Mouse (Mus musculus) forelimb bud, embryonic 11.5 days (tissue): ENCODE data around the gene Kmt5b.

ENCODE experiments used
- DNase-seq: peaks from one replicate; pipeline ENCODE4 v3.0.0-alpha.2; 2012; ENCODE audit warnings: low read depth, low spot score

Kmt5b gene

DNA sequence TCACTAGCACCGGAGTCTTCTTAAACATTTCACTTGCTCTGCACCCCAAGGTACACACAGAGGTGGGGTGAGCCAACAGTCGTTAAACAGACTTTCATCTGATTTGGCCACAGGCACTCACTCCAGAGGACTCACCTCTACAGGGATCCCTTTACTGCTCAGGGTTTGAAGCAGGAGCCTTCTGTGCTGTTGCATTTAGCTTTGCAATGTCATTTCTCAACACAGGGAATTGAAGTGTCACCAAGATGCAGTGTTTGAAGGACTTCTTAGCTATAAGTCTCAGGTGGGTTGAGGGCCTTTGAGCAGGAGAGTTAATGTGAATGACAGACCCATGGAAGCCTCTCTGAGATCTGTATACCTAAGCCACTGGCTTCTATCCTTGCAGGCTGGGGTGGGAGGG lies 76.4 kb downstream of the Kmt5b start:
- DNase-seq: no peak

DNA sequence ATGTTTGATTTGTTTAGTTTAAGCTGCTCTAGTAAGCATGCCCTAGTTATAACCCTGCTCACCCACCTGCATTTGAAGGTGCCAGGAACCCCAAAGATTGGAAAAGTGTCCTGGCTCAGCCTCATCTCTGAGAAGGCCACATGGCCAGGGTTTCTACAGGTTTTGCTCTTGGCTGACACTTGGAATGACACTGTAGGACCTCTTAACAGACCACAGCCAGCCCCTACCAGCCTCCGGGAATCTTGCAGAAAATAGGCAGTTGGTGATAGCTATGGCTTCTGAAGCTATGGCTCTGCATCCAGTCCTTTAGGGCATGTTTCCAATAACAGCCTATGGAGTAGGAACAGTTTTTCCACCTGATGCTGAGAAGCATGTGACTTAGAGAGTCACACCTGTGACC lies 77.6 kb downstream of the Kmt5b start:
- DNase-seq: no peak

DNA sequence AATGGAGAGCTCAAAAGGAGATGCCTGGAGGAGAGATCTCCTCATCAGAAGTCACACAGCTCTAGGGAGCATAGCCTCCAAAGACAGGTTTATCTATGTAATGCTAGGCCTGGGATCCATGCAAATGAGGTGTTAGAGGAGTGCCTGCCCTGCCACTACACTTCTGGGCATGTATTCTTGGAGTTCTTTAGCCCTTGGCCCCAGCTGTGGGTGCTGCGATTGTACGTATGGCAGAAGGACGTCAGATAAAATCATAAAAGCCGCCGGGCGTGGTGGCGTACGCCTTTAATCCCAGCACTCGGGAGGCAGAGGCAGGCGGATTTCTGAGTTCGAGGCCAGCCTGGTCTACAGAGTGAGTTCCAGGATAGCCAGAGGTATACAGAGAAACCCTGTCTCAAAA lies 78.1 kb downstream of the Kmt5b start:
- no peak for DNase-seq

DNA sequence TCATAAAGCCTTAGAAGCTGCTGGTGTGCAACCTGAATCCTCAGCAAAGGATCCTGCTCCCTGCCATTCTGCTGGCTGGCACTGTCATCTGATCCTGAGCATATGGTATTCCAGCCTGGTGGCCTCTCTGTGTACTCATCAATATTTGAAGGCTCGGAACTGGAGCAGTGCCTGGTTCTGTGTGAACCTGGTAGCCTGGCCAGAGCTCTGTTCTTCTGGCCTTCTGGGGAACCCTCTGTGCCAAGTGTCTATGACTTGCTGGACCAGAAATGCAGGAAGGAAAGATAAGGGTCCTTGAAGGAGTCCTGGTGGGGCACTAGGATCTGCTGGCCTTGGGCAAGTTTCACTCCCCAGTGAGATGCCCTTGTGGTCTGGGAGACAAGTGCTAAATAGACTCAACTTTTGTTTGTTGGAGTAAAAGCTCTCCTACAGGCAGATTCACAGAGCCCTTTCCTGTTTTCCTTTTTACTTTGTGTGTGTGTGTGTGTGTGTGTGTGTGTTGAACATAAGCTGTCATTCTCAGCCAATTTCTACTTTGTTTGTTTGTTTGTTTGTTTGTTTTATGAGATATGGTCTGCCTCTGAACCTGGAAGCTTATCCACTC lies 78.7 kb downstream of the Kmt5b start:
- DNase-seq: no peak

DNA sequence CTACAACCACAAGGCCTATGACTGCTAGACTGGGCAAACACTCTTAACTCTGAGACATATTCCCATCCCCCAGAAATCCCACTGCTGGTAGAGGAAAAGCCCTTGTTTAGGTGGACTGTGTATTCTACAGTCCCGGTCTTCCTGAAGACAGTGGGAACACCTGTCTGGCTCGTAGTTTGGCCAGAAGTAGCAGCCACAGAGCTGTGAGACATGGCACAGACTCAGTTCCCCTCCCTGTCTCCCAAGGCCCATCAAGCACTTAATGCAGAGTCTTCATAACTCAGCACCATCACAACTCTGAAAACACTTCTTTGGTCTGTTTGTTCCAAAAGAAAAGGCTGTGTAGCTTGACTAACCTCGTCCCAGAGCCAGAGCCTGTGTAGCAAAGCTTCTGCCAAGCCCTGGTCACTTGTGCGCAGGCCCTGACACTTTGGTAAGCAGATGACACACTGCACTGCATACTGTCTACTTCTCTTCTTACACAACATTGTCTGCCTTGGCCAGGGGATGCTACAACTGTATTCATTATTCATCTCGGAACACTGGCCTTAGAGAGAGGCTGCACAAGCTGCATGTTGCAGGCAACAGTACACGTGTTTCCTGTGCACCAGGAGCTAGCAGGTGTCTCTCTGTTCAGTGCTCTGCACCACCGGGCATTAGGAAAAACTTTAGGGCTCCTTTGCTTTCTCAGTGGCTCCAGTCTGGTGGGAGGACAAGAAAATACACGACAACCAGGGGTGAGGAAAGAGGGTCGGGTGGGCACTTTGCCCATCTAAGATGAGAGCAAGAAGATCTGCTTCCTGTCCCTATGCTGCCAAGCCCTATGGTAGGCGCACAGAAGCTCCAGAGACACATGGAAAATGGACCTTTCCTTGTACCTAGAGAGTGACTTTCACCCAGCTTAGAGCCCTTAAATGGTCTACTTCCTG lies 79.7 kb downstream of the Kmt5b start:
- DNase-seq: no peak

DNA sequence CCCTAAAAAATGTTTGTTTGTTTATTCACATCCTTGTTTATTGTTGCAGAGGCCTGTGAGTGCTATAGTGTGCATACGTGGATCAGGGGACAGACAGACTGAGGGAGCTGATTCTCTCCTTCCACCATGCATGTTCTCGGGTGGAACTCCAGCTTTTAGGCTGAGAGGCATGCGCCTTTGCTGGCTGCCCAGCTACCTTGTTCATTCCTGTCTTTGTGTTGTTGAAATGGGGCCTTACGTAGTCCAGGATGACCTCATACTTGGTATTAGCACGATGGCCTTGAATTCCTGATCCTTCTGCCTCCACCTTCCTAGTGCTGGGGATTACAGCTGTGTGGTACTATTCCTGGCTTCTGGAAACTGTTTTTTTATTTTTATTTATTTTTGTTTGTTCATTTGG lies 80.5 kb downstream of the Kmt5b start:
- no peak for DNase-seq

DNA sequence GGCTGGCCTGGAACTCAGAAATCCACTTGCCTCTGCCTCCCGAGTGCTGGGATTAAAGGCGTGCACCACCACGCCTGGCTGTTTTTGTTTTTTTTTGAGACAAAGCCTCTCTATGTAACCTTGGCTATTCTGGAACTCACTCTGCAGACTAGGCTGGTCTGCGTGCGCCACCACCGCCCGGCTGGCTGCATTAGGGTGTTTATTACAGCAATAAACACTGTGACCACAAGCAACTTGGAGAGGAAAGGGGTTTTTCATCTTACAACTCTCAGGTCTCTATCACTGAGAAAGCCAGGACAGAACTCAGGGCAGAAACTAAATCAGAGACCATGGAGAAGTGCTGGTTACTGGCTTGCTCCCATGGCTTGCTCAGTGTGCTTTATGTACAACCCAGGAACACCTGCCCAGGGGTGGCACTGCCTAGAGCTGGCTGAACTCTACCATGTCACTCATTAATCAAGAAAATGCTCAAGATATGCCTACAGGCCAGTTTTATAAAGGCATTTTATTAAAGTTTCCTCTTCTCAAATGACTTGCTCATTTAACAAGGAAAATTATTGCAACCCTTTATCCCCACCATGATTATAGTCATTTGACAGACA lies 81.1 kb downstream of the Kmt5b start:
- peak; percentile 34 for DNase-seq

DNA sequence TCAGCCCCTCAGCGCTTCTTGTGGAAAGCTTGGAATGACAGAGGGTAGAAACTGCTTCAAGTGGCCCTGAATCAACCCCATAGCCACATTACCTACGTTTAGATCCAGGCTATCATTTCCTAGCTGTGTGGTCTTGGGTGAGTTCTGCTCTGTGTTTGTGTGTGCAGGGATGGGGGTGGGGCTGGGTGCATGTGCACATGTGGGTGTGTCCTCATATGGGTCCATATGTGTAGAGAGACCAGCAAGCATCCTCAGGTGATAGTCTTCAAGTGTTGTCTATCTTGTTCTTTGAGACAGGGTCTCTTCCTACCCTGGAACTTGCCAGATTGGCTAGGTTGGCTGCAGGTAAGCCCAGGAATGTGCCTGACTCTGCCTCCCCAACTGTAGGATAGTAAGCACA lies 82.0 kb downstream of the Kmt5b start:
- no peak for DNase-seq

DNA sequence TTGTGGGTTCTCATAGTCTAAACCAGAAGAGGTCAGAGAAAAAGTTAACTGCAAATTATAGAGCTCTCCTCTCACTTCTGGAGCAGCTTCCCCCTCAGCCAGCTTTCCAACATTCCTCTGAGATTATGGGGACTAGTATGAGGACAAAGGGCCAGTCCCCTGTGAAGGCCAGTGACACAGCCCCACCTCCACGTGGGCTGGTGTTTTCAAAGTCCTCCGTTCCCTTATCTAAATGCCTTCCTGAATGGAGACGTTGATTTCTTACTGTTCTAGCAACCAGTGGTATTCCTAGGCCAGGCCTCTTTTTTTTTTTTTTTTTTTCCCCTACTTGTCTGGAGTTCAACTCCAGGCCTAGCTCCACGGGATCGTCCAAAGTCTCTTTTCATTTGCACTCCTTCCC lies 82.9 kb downstream of the Kmt5b start:
- DNase-seq: no peak

DNA sequence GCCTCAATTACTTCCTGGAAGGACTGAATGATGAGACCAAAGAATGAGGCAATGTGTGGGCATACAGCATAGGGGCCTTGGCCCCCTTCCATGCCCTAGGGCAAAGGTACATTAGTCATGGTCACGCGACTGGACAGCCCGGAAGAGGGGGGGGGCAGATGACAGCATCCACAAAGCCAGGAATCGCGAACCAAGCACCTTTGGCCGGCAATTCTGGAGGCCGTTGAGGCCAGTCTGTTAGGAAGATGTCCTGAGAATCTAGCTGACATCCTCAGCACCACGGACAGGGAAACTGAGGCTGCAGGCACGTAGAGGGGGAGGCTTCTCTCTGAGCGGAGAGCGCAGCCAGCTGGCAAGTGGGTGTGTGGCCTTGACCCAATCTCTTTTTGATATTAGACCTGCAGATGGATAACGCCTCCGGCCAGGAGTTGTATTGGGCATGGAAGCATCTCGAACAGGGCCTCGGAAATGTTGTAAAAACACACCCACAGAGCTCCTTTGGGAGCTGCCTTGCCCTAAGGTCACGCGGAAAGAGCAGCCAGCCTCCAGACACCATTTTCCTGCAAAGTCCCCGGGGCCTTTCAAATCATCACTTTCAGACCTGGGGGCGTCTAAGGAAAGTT lies 83.7 kb downstream of the Kmt5b start:
- no peak for DNase-seq

DNA sequence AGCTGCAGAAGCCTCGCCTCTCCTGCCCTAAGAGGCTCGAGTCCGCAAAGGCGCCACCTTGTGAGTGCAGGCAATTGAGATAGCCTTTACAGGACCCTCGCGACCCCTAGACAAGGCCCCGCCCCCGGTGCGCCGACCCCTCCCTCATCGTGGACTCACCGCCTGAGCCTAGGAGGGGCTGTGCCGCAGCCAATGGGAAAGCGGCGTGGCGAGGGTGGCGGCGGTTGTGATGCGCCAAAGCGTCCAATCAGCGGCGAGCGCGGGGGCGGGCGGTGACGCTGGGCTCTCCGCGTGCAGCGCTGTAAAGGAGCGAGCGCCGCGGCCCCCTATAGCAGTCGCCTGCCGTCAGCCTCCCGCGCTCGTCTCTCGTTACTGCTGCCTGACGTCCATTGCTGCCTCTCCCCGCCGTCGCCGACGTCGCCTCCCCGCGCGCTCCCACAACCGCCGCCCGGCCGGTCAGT lies 84.3 kb downstream of the Kmt5b start, which contains the start of gene Chka:
TSS of gene Chka (plus strand) at position 272 of the 461 bp plus-strand sequence.
- peak; percentile 95 for DNase-seq

DNA sequence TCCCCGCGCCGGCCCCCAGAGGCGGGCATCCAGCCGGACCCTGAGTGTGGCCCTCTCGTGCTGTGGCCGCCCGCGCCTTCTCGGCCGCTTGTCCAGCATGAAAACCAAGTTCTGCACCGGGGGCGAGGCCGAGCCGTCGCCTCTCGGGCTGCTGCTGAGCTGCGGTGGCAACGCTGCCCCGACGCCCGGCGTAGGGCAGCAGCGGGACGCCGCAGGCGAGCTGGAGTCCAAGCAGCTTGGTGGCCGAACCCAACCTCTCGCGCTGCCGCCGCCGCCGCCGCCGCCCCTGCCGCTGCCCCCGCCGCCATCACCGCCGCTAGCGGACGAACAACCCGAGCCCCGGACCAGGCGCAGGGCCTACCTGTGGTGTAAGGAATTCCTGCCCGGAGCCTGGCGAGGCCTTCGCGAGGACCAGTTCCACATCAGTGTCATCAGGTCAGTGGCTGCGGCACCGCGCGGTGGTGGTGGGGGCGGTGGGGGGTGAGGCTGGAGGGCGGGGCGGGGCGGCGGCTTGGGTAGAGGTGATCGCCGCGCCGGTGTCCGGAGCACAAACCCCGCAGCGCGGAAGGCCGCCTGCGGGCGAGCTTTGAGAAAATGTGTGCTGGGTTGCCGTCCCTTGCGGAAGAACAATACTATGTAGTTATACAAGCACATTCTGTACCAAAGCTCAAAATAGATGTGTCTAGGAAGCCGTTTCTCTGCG lies 84.9 kb downstream of the Kmt5b start:
- DNase-seq: no peak

DNA sequence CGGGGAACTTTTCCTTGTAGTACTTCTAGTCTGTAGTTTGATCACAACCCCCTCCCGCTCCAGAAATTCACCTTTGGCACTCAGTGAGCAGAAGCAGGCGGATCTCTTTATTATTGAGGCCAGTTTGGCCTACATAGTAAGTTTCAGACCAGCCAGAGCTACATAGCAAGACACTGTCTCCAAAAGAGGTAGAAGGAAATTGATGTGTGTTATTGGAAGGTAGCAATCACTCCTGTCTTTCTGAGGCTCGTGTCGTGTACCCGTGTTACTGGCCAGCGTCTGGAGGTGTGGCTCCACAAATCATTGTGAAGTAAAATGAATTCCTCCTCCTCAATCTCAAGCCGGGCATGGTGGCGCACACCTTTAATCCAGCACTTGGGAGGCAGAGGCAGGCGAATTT lies 85.9 kb downstream of the Kmt5b start:
- no peak for DNase-seq

DNA sequence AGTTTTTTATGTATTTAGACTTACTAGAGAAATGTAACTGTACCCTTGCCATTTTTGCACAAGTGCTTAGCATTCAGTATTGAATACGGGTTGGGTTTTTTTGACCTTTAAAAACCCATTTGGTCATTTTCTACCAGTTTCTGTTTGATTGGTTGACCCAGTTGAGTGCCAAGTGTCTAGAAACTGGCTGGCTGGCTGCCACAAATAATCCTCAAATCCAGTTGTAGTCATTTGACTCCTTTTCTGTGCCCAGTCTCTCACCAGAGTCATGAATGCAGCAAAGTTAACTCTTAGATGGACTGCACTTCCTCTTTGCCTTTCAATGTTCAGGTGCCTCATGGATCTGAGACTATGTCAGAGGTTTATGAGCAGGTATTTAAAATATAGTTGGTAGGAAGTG lies 86.7 kb downstream of the Kmt5b start:
- DNase-seq: no peak

DNA sequence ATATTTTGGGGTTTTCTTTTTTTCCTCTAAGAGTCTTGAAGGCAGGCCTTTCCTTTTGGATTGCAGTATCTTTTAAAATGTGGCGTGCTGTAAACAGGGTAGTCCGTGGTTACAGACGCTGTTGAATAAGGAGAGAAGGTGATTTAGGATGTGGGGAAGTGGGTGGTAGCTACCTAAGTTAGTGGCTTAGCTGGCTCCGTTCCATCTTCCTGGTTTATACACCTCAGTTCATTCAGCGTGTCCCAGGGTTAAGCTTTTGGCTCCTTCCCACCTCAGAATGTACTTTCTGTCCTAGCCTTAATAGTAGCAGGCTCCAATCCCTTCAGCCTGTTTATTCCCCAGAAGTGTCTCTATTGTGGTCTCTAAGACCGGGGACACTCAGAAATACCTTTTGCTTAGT lies 87.9 kb downstream of the Kmt5b start:
- DNase-seq: no peak

DNA sequence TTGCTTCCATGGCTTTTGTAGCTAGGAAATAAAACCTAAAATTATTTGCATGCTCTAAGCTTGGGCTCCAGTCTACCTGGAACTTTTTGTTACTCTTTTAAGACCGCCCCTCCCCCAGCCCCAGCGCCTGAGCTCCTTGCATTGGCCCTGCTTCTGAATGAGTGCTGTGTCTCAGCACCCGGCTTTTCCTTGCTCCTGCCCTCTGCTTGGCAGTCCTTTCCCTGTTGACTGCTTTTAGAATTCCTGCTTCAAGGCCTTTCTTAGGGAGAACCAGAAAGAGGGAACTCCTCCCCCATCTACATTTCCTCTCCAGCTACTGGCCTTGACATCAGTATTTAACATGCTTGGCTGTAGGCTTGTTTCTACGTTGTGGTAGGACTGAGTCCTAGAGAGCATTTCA lies 88.4 kb downstream of the Kmt5b start:
- peak; percentile 28 for DNase-seq

DNA sequence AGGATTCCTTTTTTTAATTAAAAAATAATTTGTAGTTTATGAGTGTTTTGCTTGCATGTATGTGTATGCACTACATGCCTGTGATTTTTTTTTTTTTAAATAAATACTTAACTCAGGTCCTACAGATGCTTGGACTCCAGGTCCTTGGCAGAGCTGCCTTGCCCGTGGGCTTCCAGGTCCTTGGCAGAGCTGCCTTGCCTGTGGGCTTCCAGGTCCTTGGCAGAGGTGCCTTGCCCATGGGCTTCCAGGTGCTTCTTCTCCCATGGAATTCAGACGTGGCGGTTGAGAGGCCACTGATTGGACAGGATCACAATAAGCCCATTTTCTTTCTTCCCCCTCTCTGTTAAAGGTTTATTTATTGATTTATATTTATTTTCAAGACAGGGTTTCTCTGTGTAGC lies 90.0 kb downstream of the Kmt5b start:
- no peak for DNase-seq

DNA sequence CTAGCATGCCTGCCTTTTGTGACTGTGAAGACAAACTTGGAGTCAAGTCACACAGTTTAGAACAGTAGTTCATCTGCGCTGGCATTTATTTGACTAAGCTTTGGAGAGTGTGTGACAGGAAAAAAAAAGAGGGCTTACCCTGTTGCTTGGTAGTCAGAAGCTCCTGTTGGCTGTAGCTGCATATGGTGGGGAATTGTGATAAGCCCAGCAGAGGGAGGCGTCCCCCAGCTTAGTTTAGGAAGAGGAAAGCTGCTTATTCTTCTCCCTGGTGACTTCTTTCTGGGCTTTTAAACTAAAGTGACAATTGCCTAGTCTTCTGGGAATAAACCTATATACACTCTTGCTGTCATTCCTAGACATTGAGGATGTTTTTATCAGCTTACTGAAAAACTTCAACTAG lies 95.5 kb downstream of the Kmt5b start:
- DNase-seq: no peak

DNA sequence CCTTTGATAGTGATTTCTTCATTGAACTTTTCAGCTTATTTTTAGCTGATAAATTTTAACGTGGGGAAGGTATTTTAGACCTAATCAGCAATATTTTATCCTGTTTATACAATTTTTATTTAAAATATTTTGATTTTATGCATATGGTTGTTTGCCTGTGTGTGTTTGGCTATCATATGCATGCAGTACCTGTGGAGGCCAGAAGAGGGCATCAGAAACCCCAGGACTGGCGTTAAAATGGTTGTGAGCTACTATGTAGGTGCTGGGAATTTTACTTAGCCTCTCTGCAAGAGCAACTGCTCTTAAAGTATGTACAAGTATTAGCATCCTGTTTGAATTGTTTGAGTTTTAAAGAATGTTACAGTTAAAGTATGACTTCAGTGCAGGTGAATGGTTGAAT lies 97.7 kb downstream of the Kmt5b start:
- DNase-seq: no peak
